Mouse (Mus musculus) MEL (cell line): ENCODE measurements at regions not wholly inside any gene's neighbourhood (a gene's known extent, or its start where the extent isn't known, plus 50 kb on each side); places are given as distances from the start of the nearest gene placed in this dataset.

Source experiments
- DNase-seq: peaks from one replicate; pipeline ENCODE4 v3.0.0; 2011; ENCODE audit warnings: low read depth, low spot score
- H3K27ac ChIP-seq: 2 replicates; pipeline ENCODE4 v1.5.1; 2012; ENCODE audit warnings: low read depth, mild to moderate bottlenecking, control low read depth, low read length, moderate library complexity; ENCODE audit not compliant: control insufficient read depth
- H3K27me3 ChIP-seq, 2 experiments: fragments of 150-350 bp in 1 of 2; sonication (generic) in 1 of 2; 2 replicates each; pipeline ENCODE4 v1.6.1; 2012; ENCODE audit warnings: low read length in 2 of 2, mild to moderate bottlenecking in 2 of 2, improper control_type of control experiment in 1 of 2, moderate library complexity in 1 of 2; ENCODE audit not compliant: insufficient read depth in 2 of 2, control insufficient read depth in 1 of 2
- H3K36me3 ChIP-seq, 2 experiments: 2 replicates each; pipeline ENCODE4 v1.6.1; 2012 to 2014; ENCODE audit warnings: low read length in 2 of 2, improper control_type of control experiment in 1 of 2, inconsistent platforms in 1 of 2, mild to moderate bottlenecking in 1 of 2; ENCODE audit not compliant: insufficient read depth in 2 of 2, control insufficient read depth in 1 of 2
- H3K4me1 ChIP-seq, 2 experiments: fragments of 150-350 bp in 1 of 2; sonication (generic) in 1 of 2; 2 replicates each; pipeline ENCODE4 v1.6.1; 2012; ENCODE audit warnings: low read length in 2 of 2, improper control_type of control experiment in 1 of 2, mild to moderate bottlenecking in 1 of 2; ENCODE audit not compliant: insufficient read depth in 2 of 2, control insufficient read depth in 1 of 2
- H3K4me3 ChIP-seq, 2 experiments: fragments of 150-350 bp in 1 of 2; sonication (generic) in 1 of 2; 2 replicates each; pipeline ENCODE4 v1.5.1; 2012; ENCODE audit warnings: low read depth in 2 of 2, low read length in 2 of 2, mild to moderate bottlenecking in 2 of 2, moderate library complexity in 2 of 2, control low read depth in 1 of 2, improper control_type of control experiment in 1 of 2; ENCODE audit not compliant: control insufficient read depth in 1 of 2, insufficient read depth in 1 of 2
- H3K79me2 ChIP-seq: 2 replicates; pipeline ENCODE4 v1.6.1; 2012; ENCODE audit warnings: mild to moderate bottlenecking, low read length, moderate library complexity; ENCODE audit not compliant: control insufficient read depth, poor library complexity, insufficient read depth
- H3K9ac ChIP-seq: 2 replicates; pipeline ENCODE4 v1.6.1; 2012; ENCODE audit warnings: low read depth, mild to moderate bottlenecking, control low read depth, low read length, moderate library complexity; ENCODE audit not compliant: control insufficient read depth, poor library complexity, severe bottlenecking
- H3K9me3 ChIP-seq: fragments of 150-350 bp; sonication (generic); replicated peaks from 2 replicates; pipeline ENCODE4 v1.6.1; 2012; ENCODE audit warnings: mild to moderate bottlenecking, low read length, improper control_type of control experiment, moderate library complexity; ENCODE audit not compliant: insufficient read depth
- CHD1 ChIP-seq: IDR thresholded peaks from 2 replicates; pipeline ENCODE4 v1.6.1; 2012; ENCODE audit warnings: low read depth, mild to moderate bottlenecking, inconsistent platforms, low read length, improper control_type of control experiment
- CHD2 ChIP-seq: IDR thresholded peaks from 2 replicates; pipeline ENCODE4 v1.6.1; 2011; ENCODE audit warnings: low read length, improper control_type of control experiment
- CTCF ChIP-seq, 3 experiments: IDR thresholded peaks in 2 of 3; conservative IDR thresholded peaks in 1 of 3; 2 replicates each; pipeline ENCODE4 v1.5.1; 2011 to 2012; ENCODE audit warnings: low read length in 3 of 3, low read depth in 2 of 3, mild to moderate bottlenecking in 2 of 3, improper control_type of control experiment in 1 of 3, inconsistent platforms in 1 of 3, mixed read lengths in 1 of 3, moderate library complexity in 1 of 3; ENCODE audit not compliant: control insufficient read depth in 1 of 3, insufficient read depth in 1 of 3, poor library complexity in 1 of 3, severe bottlenecking in 1 of 3
- E2F4 ChIP-seq: IDR thresholded peaks from 2 replicates; pipeline ENCODE4 v1.6.1; 2011; ENCODE audit warnings: low read depth, low read length, improper control_type of control experiment, borderline replicate concordance
- ETS1 ChIP-seq: IDR thresholded peaks from 2 replicates; pipeline ENCODE4 v1.6.1; 2012; ENCODE audit warnings: low read depth, mild to moderate bottlenecking, inconsistent platforms, low read length, improper control_type of control experiment, moderate library complexity
- GABPA ChIP-seq: IDR thresholded peaks from 2 replicates; pipeline ENCODE4 v1.6.1; 2012; ENCODE audit warnings: low read depth, mild to moderate bottlenecking, inconsistent platforms, low read length, improper control_type of control experiment, moderate library complexity
- HCFC1 ChIP-seq: IDR thresholded peaks from 2 replicates; pipeline ENCODE4 v1.6.1; 2012; ENCODE audit warnings: low read depth, mild to moderate bottlenecking, inconsistent platforms, low read length, improper control_type of control experiment, moderate library complexity
- KAT2A ChIP-seq: conservative IDR thresholded peaks from 2 replicates; pipeline ENCODE4 v1.6.1; 2012; ENCODE audit warnings: low read depth, low read length, improper control_type of control experiment, inconsistent platforms
- MAX ChIP-seq: IDR thresholded peaks from 2 replicates; pipeline ENCODE4 v1.6.1; 2011; ENCODE audit warnings: low read length, improper control_type of control experiment
- MYB ChIP-seq: IDR thresholded peaks from 2 replicates; pipeline ENCODE4 v1.6.1; 2011; ENCODE audit warnings: mild to moderate bottlenecking, low read depth, low read length, improper control_type of control experiment
- NELFE ChIP-seq: IDR thresholded peaks from 2 replicates; pipeline ENCODE4 v1.6.1; 2011; ENCODE audit warnings: low read depth, low read length, improper control_type of control experiment
- POLR2A ChIP-seq, 2 experiments: IDR thresholded peaks; 2 replicates each; pipeline ENCODE4 v1.6.1; 2011 to 2012; ENCODE audit warnings: low read length in 2 of 2, mild to moderate bottlenecking in 2 of 2, control low read depth in 1 of 2, improper control_type of control experiment in 1 of 2, low read depth in 1 of 2, moderate library complexity in 1 of 2; ENCODE audit not compliant: control insufficient read depth in 1 of 2, insufficient read depth in 1 of 2, poor library complexity in 1 of 2
- RAD21 ChIP-seq: IDR thresholded peaks from 2 replicates; pipeline ENCODE4 v1.6.1; 2011; ENCODE audit warnings: mild to moderate bottlenecking, low read depth, low read length, improper control_type of control experiment
- SMC3 ChIP-seq: IDR thresholded peaks from 2 replicates; pipeline ENCODE4 v1.6.1; 2011; ENCODE audit warnings: low read depth, low read length, improper control_type of control experiment
- TAL1 ChIP-seq: IDR thresholded peaks from 2 replicates; pipeline ENCODE4 v1.6.1; 2012; ENCODE audit warnings: mild to moderate bottlenecking, inconsistent platforms, low read length, moderate library complexity, mixed read lengths
- ZKSCAN1 ChIP-seq: IDR thresholded peaks from 2 replicates; pipeline ENCODE4 v1.6.1; 2012; ENCODE audit warnings: low read depth, mild to moderate bottlenecking, inconsistent platforms, low read length, improper control_type of control experiment, moderate library complexity
- ZNF384 ChIP-seq: IDR thresholded peaks from 2 replicates; pipeline ENCODE4 v1.6.1; 2012; ENCODE audit warnings: low read depth, mild to moderate bottlenecking, inconsistent platforms, low read length, improper control_type of control experiment

- Histone ChIP-seq H3K9me3 (no peaks in the 10 kb centered on the region), H3K27ac (no peak overlapping the region), H3K4me1 (no peaks in the 10 kb centered on the region), H3K36me3 (no peaks in the 10 kb centered on the region), H3K4me3 (no peak overlapping the region), H3K27me3 (peaks cover 0 to 2% of the 10 kb centered on the region in 2 experiments; a peak in 2 of 4 replicates), H3K79me2 (no peaks in the 10 kb centered on the region), H3K9ac (no peak overlapping the region)
- TF ChIP-seq CHD1 = no peak
- no peak for TF ChIP-seq GABPA
- no peak for TF ChIP-seq HCFC1
- TF ChIP-seq MYB = no peak
- no peak for TF ChIP-seq CTCF (IDR thresholded peaks at IDR 0.05 in 2 of 3, conservative IDR thresholded peaks at IDR 0.05 in 1 of 3; ENCODE audit: control insufficient read depth in 1 of 3, insufficient read depth in 1 of 3, low read depth in 2 of 3, low read length in 3 of 3, poor library complexity in 1 of 3, severe bottlenecking in 1 of 3)
- no peak for TF ChIP-seq E2F4
- no peak for TF ChIP-seq NELFE
- TF ChIP-seq TAL1 = no peak
- no peak for TF ChIP-seq CHD2
- no peak for TF ChIP-seq KAT2A
- TF ChIP-seq POLR2A (IDR thresholded peaks at IDR 0.05; ENCODE audit: control insufficient read depth in 1 of 2, insufficient read depth in 1 of 2, low read depth in 1 of 2, low read length in 2 of 2, poor library complexity in 1 of 2) = no peak
- no peak for TF ChIP-seq ETS1
- DNase-seq = no peak
Observed at GRCm38 (mm10) chr12:33592938-33593337, 163.5 kb downstream of the Twistnb start.

- H3K27me3 ChIP-seq = peaks cover 0 to 2% of the 10 kb centered on the region in 2 experiments; a peak in 2 of 4 replicates
Observed at GRCm38 (mm10) chr12:33593685-33594084, 164.2 kb downstream of the Twistnb start.

DNA sequence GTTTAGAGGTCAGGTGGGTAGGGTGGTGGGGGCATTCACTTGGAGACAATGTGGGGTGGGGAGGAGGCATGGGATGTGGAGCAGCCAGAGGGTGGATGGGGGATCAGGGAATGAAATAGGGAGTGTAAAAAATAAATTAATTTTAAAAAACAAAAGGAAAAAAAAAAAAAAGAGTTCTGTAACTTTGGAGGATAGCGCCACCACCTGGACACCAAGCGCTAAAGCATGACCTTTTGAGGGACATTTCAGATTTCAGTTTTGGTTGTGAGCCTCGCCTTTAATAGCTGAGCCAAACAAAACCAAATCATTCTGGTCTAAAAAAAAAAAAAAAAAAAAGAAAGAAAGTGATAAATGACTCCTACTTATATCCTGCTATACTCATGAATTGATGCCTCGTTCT, 176.0 kb downstream of the Twistnb start:
- DNase-seq = peak; percentile 14

More at GRCm38 (mm10) chr12:33593685-33594084, 164.2 kb downstream of the Twistnb start:
- H3K9me3 ChIP-seq = no peaks in the 10 kb centered on the region
- no peaks in the 10 kb centered on the region for H3K4me1 ChIP-seq
- no peaks in the 10 kb centered on the region for H3K36me3 ChIP-seq
- H3K79me2 ChIP-seq = no peaks in the 10 kb centered on the region
- no peak for TF ChIP-seq CTCF (IDR thresholded peaks at IDR 0.05 in 2 of 3, conservative IDR thresholded peaks at IDR 0.05 in 1 of 3; ENCODE audit: control insufficient read depth in 1 of 3, insufficient read depth in 1 of 3, low read depth in 2 of 3, low read length in 3 of 3, poor library complexity in 1 of 3, severe bottlenecking in 1 of 3)
- no peak for TF ChIP-seq ZKSCAN1
- no peak for DNase-seq
- H3K9ac ChIP-seq = no peak overlapping the region
- no peak overlapping the region for H3K27ac ChIP-seq
- H3K4me3 ChIP-seq = no peak overlapping the region

More for the DNA sequence above, 176.0 kb downstream of the Twistnb start:
- no peaks in the 10 kb centered on the region for H3K36me3 ChIP-seq
- TF ChIP-seq MAX (no peak), SMC3 (peak; percentile 31), MYB (no peak), RAD21 (peak; percentile 30), CTCF (IDR thresholded peaks at IDR 0.05 in 2 of 3, conservative IDR thresholded peaks at IDR 0.05 in 1 of 3; ENCODE audit: control insufficient read depth in 1 of 3, insufficient read depth in 1 of 3, low read depth in 2 of 3, low read length in 3 of 3, poor library complexity in 1 of 3, severe bottlenecking in 1 of 3) (peak in 2 of 3 experiments; percentile 30 to 44; a peak in 4 of 6 replicates), ZNF384 (peak; percentile 79)
- TF ChIP-seq, all 39 proteins: peak for 4
- Histone ChIP-seq H3K27ac (no peak overlapping the region), H3K9me3 (no peaks in the 10 kb centered on the region), H3K79me2 (no peaks in the 10 kb centered on the region), H3K9ac (no peak overlapping the region), H3K4me1 (no peaks in the 10 kb centered on the region), H3K4me3 (no peak overlapping the region), H3K27me3 (no peaks in the 10 kb centered on the region)
